Mouse (Mus musculus) hindbrain, embryonic 14.5 days (tissue): ENCODE measurements around the gene Pde8b. TPM values are rescaled to one million over a fixed set of nuclear protein-coding genes. Genes with fewer than 3 reads are reported as not detected.

Experiments
- ATAC-seq: fragments of 200-750 bp; cut with Nextera tagmentation; 2 replicates; pipeline ENCODE4 v1.8.0; 2017; ENCODE audit warnings: moderate number of reproducible peaks, mild to moderate bottlenecking, moderate TSS enrichment, moderate library complexity; ENCODE audit not compliant: low FRiP score
- DNase-seq: peaks from one replicate; pipeline ENCODE4 v3.0.0-alpha.2; 2015; ENCODE audit warnings: low spot score
- H3K27ac ChIP-seq: fragments of 300-500 bp; sonication (generic); 2 replicates; pipeline ENCODE4 v1.5.1; 2014; ENCODE audit warnings: mild to moderate bottlenecking, moderate library complexity
- H3K27me3 ChIP-seq: fragments of 300-500 bp; sonication (generic); 2 replicates; pipeline ENCODE4 v1.6.1; 2014; ENCODE audit warnings: mild to moderate bottlenecking, low read length, mixed read lengths; ENCODE audit not compliant: control insufficient read depth, insufficient read depth
- H3K36me3 ChIP-seq: fragments of 300-500 bp; sonication (generic); replicated peaks from 2 replicates; pipeline ENCODE4 v1.6.1; 2014; ENCODE audit not compliant: control insufficient read depth, insufficient read depth
- H3K4me1 ChIP-seq: fragments of 300-500 bp; sonication (generic); replicated peaks from 2 replicates; pipeline ENCODE4 v1.6.1; 2014; ENCODE audit warnings: antibody characterized with exemption, low read length, mixed read lengths; ENCODE audit not compliant: control insufficient read depth, insufficient read depth
- H3K4me2 ChIP-seq: fragments of 300-500 bp; sonication (generic); replicated peaks from 2 replicates; pipeline ENCODE4 v1.6.1; 2014; ENCODE audit warnings: mild to moderate bottlenecking, moderate library complexity
- H3K4me3 ChIP-seq: fragments of 300-500 bp; sonication (generic); replicated peaks from 2 replicates; pipeline ENCODE4 v1.5.1; 2014; ENCODE audit warnings: mild to moderate bottlenecking, low read length
- H3K9ac ChIP-seq: fragments of 300-500 bp; sonication (generic); 2 replicates; pipeline ENCODE4 v1.6.1; 2014
- H3K9me3 ChIP-seq: fragments of 300-500 bp; sonication (generic); 2 replicates; pipeline ENCODE4 v1.6.1; 2016; ENCODE audit warnings: low read length; ENCODE audit not compliant: control insufficient read depth
- WGBS: fragments of 180-500 bp; shearing (Covaris S2); extraction: QIAGEN DNeasy Blood & Tissue Kit; methylation state at CpG from one replicate; pipeline ENCODE4 v1.1.7; 2014; 5-methylcytosine and 5-hydroxymethylcytosine counted together
- polyA plus RNA-seq: library from polyadenylated mRNA; unstranded; fragments of >200 nt; fragmentation: Nextera tagmentation; extraction: Ambion mirVana; gene quantifications from 2 replicates; pipeline ENCODE4 v1.2.1, GENCODE M21; 2014

The Pde8b gene
- 8.0 and 12.2 TPM in 2 replicates for polyA plus RNA-seq

DNA sequence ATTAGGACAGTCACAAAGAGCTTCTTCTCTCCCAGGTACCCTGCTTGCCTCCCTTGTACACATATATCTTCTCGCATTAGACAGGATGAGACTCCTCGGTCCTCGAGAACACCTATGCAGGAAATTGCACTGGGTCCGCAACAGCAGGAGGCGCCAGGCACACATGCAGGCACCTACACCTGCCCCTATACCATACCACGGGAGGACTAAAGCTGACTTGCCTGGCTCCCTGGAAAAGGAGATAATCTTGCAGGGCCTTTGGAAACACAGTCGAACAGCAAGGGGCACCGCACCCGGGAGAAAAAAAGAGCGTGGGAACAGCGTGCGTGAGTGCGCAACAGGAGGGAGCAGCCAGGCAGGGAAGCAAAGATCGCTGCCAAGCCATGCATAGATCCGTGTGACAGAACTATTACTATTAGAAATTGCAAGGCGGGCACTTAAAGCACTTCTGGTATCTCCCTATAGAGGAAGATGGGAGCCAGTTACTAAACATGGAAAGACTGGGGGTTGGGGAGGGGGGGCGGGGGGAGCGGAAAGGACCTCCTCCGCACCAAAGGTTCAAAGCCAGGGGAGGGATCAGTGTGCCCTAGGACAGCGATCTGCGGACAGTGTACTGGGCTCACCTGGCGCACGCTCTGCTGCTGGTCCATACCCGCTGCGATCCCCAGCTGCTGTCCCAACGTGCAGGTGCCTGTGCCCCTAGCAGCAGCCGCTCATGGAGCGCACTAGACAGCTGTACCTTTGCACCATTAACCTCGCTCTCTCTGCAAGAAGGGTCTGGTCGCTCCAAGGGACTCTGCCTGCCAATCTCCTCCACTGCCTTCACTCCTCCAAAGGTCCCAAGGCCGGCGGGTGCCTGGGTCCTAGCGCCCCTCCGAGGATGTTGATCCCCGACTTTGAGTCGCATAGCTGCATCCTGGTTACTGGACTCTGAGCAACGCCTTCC, at the start of gene Pde8b:
TSS of gene Pde8b (minus strand) at position 826 of the 946 bp plus-strand sequence.
- Histone ChIP-seq H3K9me3 (no peaks in the 10 kb centered on the region), H3K36me3 (no peaks in the 10 kb centered on the region), H3K27me3 (0 out of 2 replicates have a peak, but pooled peaks cover 11% of the 10 kb centered on the region), H3K4me2 (peak within 1 kb of the TSS; percentile 82), H3K4me1 (peaks cover 8% of the 10 kb centered on the region; the same call in 1 of the 2 replicates), H3K27ac (no peak within 1 kb of the TSS), H3K4me3 (peak within 1 kb of the TSS; percentile 40), H3K9ac (peak within 1 kb of the TSS; percentile 40; the same call in 1 of the 2 replicates)
- 5% methylated on average over 37 of the region's 37 CpGs for WGBS
- DNase-seq, result peak; percentile 43
- ATAC-seq, result no peak; the same call in 1 of the 2 replicates

DNA sequence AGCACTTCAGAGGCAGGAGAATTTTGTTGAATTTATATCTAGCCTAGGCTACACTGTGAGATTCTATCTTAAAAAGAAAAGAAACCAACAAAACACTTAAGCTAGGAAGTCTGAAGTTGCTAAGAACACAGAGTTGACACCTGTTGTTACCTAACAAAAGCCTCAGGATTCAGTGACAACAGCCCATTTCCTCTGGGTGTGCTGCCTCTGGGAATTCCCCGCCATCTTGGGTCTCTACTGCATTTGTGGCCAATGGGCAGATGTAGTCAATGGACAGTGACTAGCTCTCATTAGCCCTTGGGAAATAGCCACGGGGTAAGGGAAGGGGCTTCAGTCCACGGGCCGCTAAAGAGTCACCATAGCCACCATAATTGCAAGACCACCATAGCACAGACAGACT, 41.8 kb upstream of the Pde8b start:
- no peak overlapping the region for H3K4me2 ChIP-seq
- no peaks in the 10 kb centered on the region; the same call in 1 of the 2 replicates for H3K27me3 ChIP-seq
- no peak overlapping the region for H3K4me3 ChIP-seq
- H3K9ac ChIP-seq, result no peak overlapping the region
- 34% methylated on average over 4 of the region's 4 CpGs for WGBS
- H3K36me3 ChIP-seq, result no peaks in the 10 kb centered on the region
- no peak overlapping the region for H3K27ac ChIP-seq
- DNase-seq (no peak), ATAC-seq (no peak)
- H3K4me1 ChIP-seq, result no peaks in the 10 kb centered on the region
- H3K9me3 ChIP-seq, result no peaks in the 10 kb centered on the region

DNA sequence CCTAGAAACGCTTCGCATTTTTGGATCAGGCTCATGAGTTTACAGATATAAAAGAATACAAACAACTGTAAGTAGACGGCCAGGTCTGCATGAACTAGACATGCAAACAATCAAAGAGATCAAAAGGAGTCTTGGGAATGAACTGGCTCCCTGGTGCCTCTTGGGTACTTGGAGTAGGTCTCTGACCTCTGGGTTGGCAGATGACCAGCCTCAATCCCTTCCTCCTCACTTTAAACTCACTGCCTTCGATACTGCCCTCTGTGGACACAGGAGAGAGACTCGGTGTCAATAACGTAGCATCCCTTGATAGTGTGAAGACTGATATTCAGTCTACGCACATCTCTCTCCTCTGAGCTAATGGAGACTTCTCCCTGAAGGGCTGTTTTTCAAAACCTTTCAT, 37.9 kb upstream of the Pde8b start:
- WGBS, result 69% methylated on average over 7 of the region's 7 CpGs
- no peak for ATAC-seq
- H3K4me2 ChIP-seq, result no peak overlapping the region

DNA sequence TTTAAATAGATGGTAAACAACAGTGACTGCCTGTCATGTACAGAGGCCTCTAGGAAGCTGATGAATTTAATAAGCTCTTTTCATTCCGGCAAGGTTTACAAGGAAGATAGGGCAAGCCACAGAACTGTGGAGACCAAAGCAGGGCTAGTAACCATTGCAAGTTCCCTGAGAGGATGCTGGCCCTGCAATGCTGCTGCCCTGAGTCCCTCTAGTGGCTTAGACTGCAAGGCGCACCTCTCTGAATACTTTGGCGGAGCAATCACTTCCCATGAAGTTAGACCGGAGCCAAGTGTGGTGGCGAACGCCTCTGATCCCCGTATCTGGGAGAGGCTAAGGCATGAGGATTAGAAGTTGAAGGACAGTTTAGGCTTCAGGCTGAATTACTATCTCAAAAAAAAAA, 36.9 kb upstream of the Pde8b start:
- no peak overlapping the region for H3K4me3 ChIP-seq
- WGBS, result 9% methylated on average over 7 of the region's 7 CpGs
- H3K9ac ChIP-seq, result no peak overlapping the region
- no peaks in the 10 kb centered on the region for H3K4me1 ChIP-seq
- H3K27me3 ChIP-seq, result no peaks in the 10 kb centered on the region; the same call in 1 of the 2 replicates
- H3K27ac ChIP-seq, result no peak overlapping the region
- ATAC-seq, result peak; percentile 88; the same call in 1 of the 2 replicates
- no peaks in the 10 kb centered on the region for H3K36me3 ChIP-seq
- no peaks in the 10 kb centered on the region for H3K9me3 ChIP-seq
- no peak overlapping the region for H3K4me2 ChIP-seq
- DNase-seq, result peak; percentile 87

More for the DNA sequence above, 37.9 kb upstream of the Pde8b start:
- no peak overlapping the region for H3K4me3 ChIP-seq
- no peaks in the 10 kb centered on the region; the same call in 1 of the 2 replicates for H3K27me3 ChIP-seq
- H3K36me3 ChIP-seq, result no peaks in the 10 kb centered on the region
- H3K27ac ChIP-seq, result no peak overlapping the region
- no peak for DNase-seq
- no peaks in the 10 kb centered on the region for H3K4me1 ChIP-seq
- no peak overlapping the region for H3K9ac ChIP-seq
- no peaks in the 10 kb centered on the region for H3K9me3 ChIP-seq

DNA sequence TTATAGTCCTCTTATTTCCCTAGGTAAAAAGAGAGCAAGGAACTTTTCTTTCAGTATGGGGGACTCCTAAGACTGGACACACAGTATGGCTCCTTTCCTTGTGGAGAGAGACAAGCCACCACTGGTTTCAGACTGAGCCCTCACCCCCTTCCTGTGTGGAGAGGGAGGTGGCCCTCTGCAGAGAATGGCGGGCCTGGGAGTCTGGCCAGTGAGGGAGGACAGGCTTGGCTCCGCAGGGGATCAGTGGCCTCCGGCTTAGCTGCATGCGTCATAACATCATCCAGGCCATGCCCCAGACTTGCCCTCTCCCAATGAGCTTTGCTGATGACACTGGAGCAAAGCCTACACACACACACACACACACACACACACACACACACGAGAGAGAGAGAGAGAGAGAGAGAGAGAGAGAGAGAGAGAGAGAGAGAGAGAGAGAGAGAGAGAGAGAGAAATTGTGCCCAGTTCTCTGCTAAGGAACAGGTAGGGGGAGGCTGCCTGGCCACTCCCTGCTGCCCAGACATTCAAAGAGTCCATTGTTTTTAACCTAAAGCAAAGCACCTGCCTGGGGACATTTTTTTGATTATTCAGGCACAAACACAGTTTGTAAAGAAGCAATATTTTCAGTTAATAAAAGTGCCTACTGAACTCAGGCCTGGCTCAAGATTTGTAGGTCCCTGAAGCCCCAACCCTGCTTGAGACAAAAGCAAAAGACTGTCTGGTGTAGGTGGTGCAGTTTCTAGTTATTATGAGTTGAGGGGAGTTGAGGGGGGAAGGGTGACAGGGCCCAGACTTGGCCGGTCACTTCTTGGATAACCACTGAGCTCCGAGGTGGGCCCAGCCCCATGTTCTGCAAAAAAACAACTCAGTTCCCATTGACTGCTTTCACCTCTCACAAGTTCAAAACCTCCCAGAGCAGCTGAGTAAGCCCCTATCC, 31.9 kb upstream of the Pde8b start:
- H3K9me3 ChIP-seq, result no peaks in the 10 kb centered on the region
- no peaks in the 10 kb centered on the region for H3K4me1 ChIP-seq
- no peak overlapping the region for H3K9ac ChIP-seq
- no peak for DNase-seq
- H3K4me3 ChIP-seq, result no peak overlapping the region
- no peak for ATAC-seq
- no peaks in the 10 kb centered on the region for H3K27me3 ChIP-seq
- H3K4me2 ChIP-seq, result no peak overlapping the region
- WGBS, result 38% methylated on average over 6 of the region's 7 CpGs
- H3K27ac ChIP-seq, result no peak overlapping the region
- H3K36me3 ChIP-seq, result no peaks in the 10 kb centered on the region

DNA sequence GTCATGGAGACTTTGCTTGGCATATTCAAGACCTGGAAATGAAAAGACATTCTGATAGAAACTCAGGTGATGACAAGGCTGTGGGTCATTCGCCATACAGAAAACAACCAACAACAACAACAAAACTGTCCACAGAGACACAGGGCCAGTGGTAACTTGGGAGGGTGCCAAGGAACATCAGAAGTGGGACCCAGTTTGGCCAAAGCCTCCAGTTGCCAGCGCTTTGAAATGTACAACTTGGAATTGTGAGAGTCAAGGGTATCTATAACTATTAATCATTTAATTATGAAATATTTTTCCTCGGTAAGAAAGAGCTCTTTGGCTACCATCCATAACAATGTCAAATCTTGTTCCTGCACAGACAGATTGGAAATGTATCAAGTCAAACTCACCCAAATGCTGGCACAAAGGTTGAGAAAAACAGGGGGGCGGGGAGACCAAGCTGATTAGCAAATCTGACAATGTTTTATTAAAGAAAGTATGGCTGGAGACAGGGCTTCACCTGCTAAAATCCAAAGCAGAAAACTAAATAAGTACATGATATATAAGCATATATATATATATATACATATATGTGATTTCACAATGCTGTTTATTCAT, 28.4 kb upstream of the Pde8b start:
- no peak for DNase-seq
- no peak overlapping the region for H3K4me3 ChIP-seq

DNA sequence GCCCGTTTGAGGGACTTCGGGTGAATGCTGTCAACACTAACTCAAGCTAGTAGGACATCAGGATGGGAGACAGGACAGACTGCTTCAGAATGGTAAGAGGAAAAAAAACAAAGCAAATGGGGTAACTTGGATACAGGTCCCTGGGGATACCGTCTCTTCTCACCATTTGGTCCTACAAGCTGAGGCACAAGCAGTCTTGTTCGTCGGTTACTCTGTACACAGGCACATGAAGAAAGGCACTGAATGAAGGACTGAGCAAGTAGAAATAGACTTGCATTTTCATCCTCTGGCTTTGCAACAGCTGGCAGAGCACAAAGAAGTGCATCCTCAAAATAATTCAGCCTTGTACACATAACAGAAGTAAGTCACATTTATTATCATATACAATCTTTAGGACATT, 14.6 kb upstream of the Pde8b start:
- no peak overlapping the region for H3K4me3 ChIP-seq
- DNase-seq, result no peak
- H3K27ac ChIP-seq, result no peak overlapping the region
- H3K27me3 ChIP-seq, result no peaks in the 10 kb centered on the region
- no peak overlapping the region for H3K4me2 ChIP-seq
- H3K9me3 ChIP-seq, result no peaks in the 10 kb centered on the region
- no peaks in the 10 kb centered on the region for H3K36me3 ChIP-seq
- WGBS, result 81% methylated on average over 5 of the region's 5 CpGs
- no peak overlapping the region for H3K9ac ChIP-seq
- H3K4me1 ChIP-seq, result no peaks in the 10 kb centered on the region
- no peak for ATAC-seq

More for the DNA sequence above, 28.4 kb upstream of the Pde8b start:
- no peak overlapping the region for H3K27ac ChIP-seq
- no peaks in the 10 kb centered on the region for H3K9me3 ChIP-seq
- 84% methylated on average over 4 of the region's 4 CpGs for WGBS
- no peak overlapping the region for H3K9ac ChIP-seq
- H3K36me3 ChIP-seq, result no peaks in the 10 kb centered on the region
- H3K27me3 ChIP-seq, result no peaks in the 10 kb centered on the region
- no peak for ATAC-seq
- H3K4me1 ChIP-seq, result no peaks in the 10 kb centered on the region
- H3K4me2 ChIP-seq, result no peak overlapping the region

DNA sequence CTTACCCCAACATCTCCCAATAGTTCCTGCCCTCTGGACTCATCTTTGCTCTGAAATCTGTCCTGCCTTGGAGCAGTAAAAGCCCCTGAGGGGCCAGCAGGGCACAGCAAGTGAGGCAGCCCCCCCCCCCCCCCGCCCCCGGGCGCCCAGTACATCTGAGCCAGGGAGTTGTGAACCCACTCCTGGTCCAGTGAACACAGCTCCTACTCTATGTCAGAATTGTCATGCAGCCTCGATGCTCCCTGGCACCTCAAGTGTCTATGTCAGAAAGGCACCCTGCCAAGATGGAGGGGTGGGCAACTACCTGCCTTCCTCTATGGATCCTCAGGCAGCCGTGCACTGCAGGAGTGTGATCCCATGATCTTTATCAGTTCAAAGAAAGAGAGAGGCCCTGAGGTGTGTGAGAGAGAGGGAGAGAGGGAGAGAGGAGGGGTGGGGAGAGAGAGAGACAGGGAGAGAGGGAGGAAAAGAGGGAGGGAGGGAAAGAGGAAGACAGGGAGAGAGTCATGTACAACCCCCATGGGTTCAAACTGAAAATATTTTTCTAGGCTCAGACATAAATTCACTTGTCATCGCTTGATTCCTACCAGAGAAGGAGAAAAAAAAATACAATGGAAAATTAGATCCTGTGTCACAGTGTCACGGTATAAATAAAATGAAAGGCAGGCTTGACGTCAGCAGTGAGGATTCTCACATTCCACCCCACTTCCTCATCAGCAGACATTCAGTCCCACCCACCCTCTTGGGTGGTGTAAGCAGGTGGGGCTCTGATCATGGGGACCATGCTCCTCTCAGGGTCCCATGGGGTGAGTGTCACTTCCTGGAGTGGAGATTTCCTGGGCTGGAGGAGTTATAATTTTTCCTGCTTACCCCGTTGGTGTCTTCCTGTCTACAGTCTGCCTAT, 11.0 kb upstream of the Pde8b start:
- H3K4me3 ChIP-seq, result no peak overlapping the region
- WGBS, result 74% methylated on average over 9 of the region's 9 CpGs
- no peaks in the 10 kb centered on the region for H3K4me1 ChIP-seq
- H3K9ac ChIP-seq, result no peak overlapping the region
- no peaks in the 10 kb centered on the region for H3K9me3 ChIP-seq
- ATAC-seq, result no peak
- H3K4me2 ChIP-seq, result no peak overlapping the region
- H3K27ac ChIP-seq, result no peak overlapping the region
- DNase-seq, result no peak
- H3K27me3 ChIP-seq, result no peaks in the 10 kb centered on the region
- no peaks in the 10 kb centered on the region for H3K36me3 ChIP-seq
